Mouse (Mus musculus): ENCODE measurements around the gene Atn1. TPM values are rescaled to one million over a fixed set of nuclear protein-coding genes. Genes with fewer than 3 reads are reported as not detected.

The Atn1 gene
- total RNA-seq, 2 experiments from 2014 or later, result 161 to 181 TPM

- no peak for DNase-seq (ENCODE audit: low spot score in 2 of 2)
These were observed 12.3 kb upstream of the Atn1 start for GRCm38 (mm10) chr6:124768704-124769044.

GRCm38 (mm10) chr6:124767920-124768703 is 11.8 kb upstream of the Atn1 start:
- DNase-seq (ENCODE audit: low spot score in 2 of 2), result peak in 1 of 2 experiments; percentile 62

GRCm38 (mm10) chr6:124767536-124767919 is 11.2 kb upstream of the Atn1 start:
- no peak for DNase-seq (ENCODE audit: low spot score in 2 of 2)

GRCm38 (mm10) chr6:124765951-124766350 is 9.6 kb upstream of the Atn1 start:
- DNase-seq (ENCODE audit: low spot score in 2 of 2), result no peak

GRCm38 (mm10) chr6:124759259-124759658 is 2.9 kb upstream of the Atn1 start:
- peak; percentile 72 to 89 for DNase-seq (ENCODE audit: low spot score in 2 of 2)

- no peak for DNase-seq (ENCODE audit: low spot score in 2 of 2)
These were observed 2.5 kb upstream of the Atn1 start for GRCm38 (mm10) chr6:124758849-124759232.

GRCm38 (mm10) chr6:124757909-124758848 is 1.9 kb upstream of the Atn1 start:
- peak in 1 of 2 experiments; percentile 73 for DNase-seq (ENCODE audit: low spot score in 2 of 2)

GRCm38 (mm10) chr6:124757351-124757880 is 1.1 kb upstream of the Atn1 start:
- no peak for DNase-seq (ENCODE audit: low spot score in 2 of 2)

GRCm38 (mm10) chr6:124756652-124757350 is 477 bp upstream of the Atn1 start:
- DNase-seq (ENCODE audit: low spot score in 2 of 2), result peak; percentile 67 to 75

GRCm38 (mm10) chr6:124755306-124755705 is 1.0 kb downstream of the Atn1 start:
- DNase-seq (ENCODE audit: low spot score in 2 of 2), result no peak

- DNase-seq (ENCODE audit: low spot score in 2 of 2), result no peak
These were observed 2.5 kb downstream of the Atn1 start for GRCm38 (mm10) chr6:124753861-124754260.

- DNase-seq (ENCODE audit: low spot score in 2 of 2), result no peak
These were observed 5.9 kb downstream of the Atn1 start for GRCm38 (mm10) chr6:124750405-124750804.

GRCm38 (mm10) chr6:124746654-124747632 is 9.4 kb downstream of the Atn1 start:
- peak in 1 of 2 experiments; percentile 39 for DNase-seq (ENCODE audit: low spot score in 2 of 2)

GRCm38 (mm10) chr6:124746296-124746605 is 10.1 kb downstream of the Atn1 start:
- no peak for DNase-seq (ENCODE audit: low spot score in 2 of 2)

GRCm38 (mm10) chr6:124745490-124746295 is 10.6 kb downstream of the Atn1 start:
- peak; percentile 93 to 96 for DNase-seq (ENCODE audit: low spot score in 2 of 2)

GRCm38 (mm10) chr6:124744755-124745321 is 11.5 kb downstream of the Atn1 start:
- DNase-seq (ENCODE audit: low spot score in 2 of 2), result no peak

- no peak for DNase-seq (ENCODE audit: low spot score in 2 of 2)
These were observed 12.7 kb downstream of the Atn1 start for GRCm38 (mm10) chr6:124743647-124744046.

- no peak for DNase-seq (ENCODE audit: low spot score in 2 of 2)
These were observed 13.3 kb downstream of the Atn1 start for GRCm38 (mm10) chr6:124742839-124743514.

All from layer of hippocampus, adult 18-20 months (tissue).